Mouse (Mus musculus) cerebellum, postnatal 25 days (tissue): ENCODE data around the gene Rsph10b.

Experiments
- DNase-seq, 2 experiments: peaks; one replicate each; pipeline ENCODE4 v3.0.0; 2021; ENCODE audit warnings: mixed read lengths in 2 of 2

The Rsph10b gene

DNA sequence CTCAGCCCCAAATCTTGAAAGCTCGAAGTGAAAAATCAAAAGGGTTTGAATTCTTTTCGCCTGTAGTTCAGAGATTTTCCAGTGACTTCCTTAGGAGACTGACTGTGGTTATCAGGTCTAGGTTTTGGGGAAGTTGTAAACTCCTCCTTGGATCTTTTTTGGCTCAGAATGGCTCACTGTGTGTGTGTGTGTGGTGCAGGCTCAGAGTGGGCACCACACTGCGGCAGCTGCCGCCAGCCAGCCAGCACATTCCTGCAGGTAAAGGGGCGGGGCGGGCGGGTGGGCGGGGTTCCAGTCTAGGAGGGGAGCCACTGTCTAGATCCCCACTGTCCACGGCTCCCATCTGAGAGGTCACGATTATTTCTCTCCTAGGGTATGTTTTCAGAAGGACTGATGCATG lies 8.8 kb downstream of the Rsph10b start:
- no peak for DNase-seq

DNA sequence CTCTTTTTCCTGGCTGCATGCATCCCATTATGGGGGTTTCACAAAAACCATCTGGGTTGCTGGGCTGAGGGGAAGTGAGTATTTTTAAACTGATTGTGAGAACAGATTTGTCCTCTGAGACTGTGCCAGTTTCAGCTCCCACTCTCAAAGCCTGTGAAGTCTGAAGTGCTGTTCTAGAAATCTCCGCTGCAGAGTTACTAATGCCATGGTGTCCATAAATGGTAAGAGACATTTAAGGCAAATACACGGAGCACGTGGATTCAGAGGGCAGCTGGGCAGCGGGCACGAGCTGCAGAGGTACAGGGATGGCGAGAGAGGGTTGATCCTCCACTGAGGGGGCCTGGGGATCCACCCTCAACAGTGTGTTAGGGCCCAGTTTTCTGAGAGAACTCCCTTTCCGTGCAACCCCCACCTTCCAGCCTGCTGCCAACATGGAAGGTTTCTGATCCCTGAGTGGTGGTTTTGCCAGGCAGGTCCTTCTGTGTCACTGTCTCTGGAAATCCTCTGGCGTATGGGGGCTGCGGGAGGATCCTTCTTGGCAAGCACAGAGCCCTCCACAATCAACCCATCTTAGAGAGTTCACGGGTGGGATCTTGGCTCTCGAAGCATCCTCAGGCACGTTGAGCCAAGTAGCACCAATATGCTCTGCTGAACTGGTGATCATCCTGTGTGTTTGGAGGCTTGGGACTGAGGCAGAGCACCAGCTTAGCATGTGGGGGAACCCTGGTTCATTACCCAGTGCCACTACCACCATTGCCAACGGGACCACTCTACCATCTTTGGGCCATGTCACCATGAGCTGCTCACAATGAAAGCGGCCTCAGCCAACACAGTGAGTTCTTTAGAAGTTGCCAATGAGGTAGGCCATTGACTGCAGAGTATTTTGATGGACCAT lies 10.6 kb downstream of the Rsph10b start:
- no peak for DNase-seq

DNA sequence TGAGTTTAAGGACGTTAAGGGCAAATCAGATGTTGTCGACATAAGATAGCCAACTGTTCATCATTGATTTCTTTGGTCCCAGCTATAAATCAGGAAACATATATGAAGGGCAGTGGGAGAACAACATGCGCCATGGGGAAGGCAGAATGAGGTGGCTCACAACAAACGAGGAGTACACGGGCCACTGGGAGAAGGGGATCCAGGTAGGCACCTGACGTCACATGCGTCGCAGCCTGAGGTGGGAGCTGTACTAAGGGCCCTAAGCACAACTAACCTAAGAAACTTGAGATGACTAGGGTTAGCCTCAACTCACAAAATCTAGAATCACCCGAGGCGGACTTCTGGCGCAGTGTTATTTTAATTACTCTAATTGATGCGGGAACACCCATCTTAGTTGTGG lies 15.5 kb downstream of the Rsph10b start:
- no peak for DNase-seq

DNA sequence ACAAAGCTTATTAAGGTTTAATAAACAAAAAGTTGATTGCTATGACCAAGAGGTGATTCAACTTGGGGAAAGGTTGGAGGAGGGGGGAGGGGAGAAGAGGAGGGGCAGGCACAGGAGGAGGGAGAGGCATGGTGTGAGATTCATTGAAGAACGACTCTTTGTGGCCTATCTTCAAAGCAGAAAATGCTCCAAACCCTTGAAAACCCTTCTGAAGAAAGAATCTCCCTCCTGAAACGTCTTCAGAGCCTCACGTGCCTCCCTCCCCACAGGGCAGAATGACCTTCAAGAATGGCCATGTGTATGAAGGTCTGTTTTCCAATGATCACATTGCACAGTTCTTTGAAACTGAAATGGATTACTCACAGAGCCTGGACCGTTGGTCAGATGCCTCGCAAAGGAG lies 17.2 kb downstream of the Rsph10b start:
- DNase-seq = no peak

DNA sequence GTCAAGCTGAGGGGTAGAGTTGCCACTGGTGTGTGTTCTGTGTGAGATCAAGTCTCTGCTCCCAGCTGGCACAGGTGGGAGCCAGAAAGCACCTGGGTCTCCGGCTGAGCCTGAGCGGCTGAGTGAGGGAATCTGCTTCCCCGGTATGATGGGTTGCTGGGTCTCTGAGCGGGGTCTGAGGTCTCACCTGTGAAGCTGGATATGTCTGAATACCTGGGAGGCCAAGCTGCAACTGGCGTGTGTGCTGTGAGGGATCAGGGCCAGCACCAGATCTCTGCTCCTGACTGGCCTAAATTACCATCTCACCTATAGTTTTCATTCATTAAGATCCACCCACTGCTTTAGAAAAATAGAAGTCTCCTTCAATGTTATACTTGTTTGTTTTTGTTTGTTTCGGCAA lies 24.3 kb downstream of the Rsph10b start:
- no peak for DNase-seq

DNA sequence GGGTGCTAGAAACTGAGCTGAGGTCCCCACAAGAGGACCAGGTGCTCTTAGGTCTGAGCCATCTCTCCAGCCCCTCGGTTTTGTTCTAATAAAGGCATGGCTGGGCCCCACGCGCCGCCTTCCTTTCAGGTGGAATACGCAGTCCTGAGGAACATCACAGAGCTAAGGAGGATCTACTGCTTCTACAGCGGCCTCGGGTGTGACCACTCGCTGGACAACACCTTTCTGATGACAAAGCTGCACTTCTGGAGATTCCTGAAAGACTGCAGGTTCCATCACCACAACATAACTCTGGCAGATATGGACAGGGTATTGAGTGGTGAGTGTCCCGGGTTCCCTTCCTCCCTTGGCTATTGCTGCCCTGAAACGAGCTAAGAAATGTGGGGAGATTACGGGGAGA lies 26.7 kb downstream of the Rsph10b start:
- no peak for DNase-seq

DNA sequence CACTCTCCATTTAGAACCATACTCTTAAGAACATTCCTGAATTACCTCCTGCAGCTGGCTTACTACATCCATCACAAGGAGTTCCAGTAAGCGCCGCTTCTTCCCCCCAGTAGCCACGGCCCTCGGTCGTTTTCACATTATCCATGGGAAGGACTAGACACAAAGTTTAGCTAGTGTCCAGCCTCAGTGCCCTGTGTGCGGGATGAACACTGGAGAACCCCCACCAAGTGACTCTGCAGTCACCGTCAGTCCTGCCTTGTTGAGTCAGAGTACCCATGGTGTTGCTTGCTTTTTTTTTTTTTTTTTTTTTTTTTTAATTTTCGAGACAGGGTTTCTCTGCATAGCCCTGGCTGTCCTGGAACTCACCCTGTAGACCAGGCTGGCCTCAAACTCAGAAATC lies 28.3 kb downstream of the Rsph10b start:
- no peak for DNase-seq

DNA sequence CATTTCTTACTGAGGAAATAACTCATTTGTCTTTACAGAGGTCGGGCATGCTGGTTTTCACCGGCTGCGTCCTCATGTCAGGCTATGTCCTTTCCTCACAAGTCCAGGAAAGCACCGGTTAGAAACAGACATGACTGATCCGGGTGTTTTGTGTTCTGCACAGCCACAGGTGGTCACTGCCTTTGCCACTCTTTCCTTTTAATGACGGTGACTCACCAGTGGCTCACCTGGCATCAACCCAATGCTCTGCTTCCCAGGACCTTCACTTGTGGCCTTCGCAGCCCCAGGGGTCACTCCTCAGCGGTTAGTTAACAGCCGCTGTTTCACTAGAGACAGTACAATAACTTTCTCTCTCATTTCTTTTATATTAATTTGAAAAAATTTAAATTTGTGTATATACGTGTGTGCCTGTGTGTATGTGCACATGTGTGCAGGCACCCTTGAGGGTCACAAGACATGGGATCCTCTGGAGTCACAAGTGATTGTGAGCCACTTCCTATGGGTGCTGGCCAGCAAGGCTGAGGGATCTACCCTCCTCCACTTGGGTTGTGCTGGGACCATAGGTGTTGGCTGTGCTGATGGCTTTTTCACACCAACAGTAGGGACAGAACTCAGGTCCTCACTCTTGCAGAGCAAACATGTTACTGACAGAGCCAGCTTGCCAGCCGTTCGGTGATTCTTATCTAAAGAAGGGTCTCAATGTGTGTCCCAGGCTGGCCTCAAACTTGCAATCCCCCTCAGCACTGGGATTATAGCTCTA lies 32.9 kb downstream of the Rsph10b start:
- no peak for DNase-seq

DNA sequence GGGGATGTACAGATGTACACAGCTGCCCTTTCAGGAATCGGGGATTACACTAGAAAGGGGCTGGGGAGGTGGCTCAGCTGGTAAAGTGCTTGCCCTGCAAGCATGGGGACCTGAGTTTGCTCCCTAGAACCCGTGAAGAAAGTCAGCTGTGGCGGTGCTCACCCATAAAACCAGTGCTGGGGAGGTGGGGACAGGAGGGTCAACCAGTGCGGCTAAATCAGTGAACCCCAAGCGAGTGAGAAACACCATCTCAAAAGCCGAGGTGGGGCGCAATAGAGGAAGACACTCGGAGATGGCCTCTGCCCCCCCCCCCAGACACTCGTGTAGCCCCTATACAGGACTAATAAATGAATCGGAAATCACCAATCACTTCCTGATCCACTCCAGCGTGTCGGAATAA lies 33.8 kb downstream of the Rsph10b start:
- DNase-seq = no peak

DNA sequence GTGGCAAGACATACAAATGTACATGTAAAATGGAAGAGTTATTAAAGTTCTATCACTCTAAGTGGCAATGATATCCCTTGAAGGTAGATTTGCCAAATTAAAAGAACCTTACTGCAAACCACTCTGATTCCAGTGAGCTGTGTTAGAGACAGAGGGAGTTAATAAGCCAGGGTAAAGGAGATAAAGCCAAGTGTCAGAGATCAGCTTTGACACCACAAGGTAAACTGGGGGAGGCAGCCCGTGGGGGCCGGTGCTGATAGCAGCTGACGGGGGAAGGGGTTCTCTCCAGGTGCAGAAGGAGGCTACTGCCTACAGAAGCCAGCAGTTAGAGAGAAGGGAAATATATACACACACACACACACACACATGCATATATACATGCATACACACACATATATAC lies 39.8 kb downstream of the Rsph10b start:
- no peak for DNase-seq

DNA sequence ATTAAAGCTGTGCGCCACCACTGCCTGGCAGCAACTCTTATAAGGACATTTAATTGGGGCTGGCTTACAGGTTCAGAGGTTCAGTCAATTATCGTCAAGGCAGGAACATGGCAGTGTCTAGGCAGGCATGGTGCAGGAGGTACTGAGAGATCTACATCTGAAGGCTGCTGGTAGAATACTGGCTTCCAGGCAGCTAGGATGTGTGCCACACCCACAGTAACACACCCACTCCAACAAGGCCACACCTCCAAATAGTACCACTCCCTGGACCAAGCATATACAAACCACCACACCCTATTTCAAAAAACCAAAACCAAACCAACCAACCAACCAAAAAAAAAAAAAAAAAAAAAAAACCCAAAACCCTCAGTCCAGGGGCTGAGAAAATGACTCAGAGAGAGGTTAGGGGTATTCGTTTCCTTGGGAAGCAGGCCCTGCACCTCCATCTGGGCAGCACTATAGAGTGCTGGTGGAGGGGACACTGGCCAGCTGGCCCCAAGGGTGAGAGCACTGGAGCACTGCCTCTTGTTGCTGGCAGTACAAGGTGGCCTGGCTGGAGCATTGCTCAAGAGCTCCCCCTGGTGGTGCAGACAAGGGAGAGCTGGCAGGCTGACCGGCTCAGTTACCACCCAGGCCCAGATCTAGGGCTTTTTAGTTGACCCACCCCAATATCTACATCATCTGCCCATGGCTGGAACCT lies 42.2 kb downstream of the Rsph10b start:
- DNase-seq = peak; percentile 61 to 76

DNA sequence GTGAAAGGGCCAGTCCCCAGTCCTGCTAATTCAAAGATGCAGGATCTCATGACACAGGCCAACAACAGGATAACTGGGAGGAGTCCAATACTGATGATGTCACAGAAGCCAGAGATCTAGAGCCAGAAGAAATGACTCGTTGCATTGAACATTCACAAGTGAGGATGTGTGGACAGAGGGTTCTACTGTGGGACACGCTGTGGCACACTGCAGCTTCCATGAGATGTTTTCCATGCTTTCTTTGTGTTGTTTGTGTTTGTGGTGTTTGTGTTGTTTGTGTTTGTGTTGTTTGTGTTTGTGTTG lies 42.7 kb downstream of the Rsph10b start:
- DNase-seq = no peak

DNA sequence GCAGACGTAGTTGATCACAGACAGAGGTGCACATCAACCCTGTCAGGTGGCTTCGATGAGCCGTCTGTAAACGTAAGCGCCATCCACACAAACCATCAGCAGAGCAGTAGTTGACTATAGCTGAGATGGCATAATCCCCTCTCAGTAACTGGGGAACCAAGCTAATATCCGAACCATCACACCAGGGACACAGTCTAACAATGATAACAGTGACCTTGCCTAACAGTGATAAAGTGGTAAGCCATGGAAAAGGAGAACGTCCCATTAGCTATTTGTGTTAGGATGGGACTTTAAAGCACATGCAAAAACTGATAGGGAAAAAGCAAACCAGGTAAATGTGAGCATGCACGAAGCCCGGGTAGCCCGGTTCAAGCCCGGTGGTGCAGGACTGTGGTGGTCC lies 43.4 kb downstream of the Rsph10b start:
- DNase-seq = no peak

DNA sequence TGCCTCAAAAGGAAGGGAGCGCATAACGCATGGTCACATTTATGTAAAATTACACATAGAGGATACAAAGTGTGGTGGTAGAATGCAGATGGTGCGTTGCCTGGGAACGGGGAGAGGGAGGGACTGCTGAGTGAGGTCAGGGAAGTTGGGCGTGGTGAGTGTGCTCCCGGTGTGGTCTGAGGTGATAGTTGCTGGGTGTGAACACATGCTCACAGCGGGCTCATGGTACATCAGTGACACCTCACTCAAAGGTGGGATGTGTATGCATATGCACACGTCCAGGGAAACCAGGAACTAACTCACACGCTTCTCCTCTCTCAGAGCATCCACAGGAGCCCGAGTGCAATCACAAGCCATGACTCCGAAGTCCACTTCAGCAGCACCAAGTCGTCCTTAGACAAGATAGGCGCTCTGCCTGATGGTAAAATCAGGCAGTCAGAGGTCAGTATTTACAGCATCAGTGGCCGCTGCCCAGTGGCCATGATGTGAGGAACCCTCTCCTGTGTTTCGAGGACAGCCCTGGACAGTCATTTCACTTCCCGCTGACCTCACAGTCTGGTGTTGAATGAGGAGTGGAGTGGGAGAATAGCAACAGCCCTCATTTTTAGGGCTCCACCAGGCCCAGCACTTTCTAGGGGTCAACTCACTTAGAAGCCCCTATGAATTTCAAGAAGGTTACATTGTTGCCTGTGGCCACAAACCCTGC lies 44.0 kb downstream of the Rsph10b start:
- no peak for DNase-seq

DNA sequence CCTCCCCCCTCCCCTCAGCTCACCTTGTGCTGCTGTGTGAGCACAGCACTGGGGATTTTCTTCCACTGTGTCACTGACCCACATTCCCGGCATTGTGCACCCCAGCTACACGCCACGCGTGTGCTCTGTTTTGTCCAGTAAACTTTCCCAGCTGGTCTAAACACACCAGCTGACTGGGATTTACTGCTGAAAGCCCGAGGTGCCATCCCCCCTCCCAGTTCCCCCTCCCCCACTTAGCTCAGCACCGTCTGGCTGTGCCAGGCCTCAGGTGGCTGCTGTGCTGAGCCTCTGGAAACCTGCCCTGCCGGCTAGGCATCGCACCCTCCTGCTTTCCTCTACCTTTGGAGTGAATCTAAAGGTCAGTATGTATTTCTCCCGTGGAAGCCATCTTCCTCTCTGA lies 48.0 kb downstream of the Rsph10b start:
- peak in 1 of 2 experiments; percentile 39 for DNase-seq

DNA sequence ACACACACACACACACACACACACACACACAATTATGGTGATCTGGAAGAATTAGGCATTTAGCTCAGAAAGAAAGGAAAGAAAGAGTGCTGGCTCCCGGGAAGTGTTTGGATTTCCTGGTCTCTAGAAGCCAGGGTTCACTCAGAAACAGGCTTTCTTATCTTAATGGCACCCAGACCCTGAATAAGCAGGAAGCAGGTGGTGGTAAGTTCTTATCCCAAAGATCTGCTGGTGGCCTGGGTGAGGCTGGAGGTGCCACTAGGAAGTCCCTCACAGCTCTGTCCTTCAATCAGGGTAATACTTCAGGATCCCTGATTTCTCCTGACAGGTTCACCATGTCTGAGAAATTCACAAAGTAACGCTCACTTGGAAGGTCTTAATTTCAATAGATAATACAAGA lies 49.5 kb downstream of the Rsph10b start:
- DNase-seq = no peak

DNA sequence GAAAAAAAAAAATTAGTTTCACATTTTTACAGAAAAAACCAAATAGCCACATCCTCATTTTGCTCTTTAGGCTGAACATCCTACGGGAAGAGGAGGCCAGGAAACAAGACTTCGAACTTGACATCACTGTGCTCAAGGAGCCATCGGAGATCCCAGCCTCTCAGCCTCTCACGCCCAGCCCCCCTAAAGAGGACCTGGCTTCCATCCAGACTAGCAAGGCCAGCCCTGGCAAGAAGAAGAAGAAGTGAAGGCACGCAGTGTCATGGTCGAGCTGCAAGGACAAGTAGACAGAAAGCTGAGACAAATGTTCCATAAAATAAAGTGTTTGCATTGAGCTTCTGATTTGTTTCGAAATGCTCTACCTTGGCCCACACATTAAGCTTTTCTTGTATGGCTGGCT lies 52.5 kb downstream of the Rsph10b start:
- no peak for DNase-seq

DNA sequence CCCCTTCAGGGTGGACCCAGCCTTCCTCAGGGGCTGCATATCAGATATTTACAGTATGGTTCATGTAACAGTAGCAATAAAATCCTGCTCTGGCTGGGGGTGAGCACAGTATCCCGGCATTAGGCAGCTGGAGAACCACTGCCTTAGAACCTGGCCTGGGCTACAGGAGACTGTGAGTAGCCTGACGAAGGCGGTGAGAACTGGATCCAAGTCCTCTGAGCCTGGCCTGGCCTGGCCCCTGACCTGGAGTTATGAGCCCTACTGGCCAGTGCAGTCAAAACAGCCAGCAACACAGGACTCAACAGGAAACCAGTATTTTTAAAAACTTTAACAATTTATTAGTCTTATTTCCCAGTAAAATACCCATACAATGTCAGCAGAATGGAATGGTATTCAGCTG lies 54.8 kb downstream of the Rsph10b start:
- no peak for DNase-seq

DNA sequence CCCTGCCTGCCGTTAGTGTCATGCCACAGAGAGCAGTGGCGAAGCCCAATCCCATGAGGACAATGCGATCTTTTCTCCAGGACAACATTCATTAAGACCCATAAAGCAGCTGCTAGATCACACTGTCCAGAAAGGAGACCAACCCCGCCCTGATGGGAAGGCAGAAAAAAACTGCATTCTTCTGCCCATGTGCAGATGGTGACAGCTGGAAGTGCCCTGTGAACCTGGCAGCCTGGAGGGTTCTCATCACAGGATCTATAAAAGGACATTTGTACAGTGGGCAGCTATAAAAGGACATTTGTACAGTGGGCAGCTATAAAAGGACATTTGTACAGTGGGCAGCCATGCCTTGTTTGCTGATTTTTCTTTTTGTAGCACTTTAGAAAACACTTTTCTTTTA lies 56.2 kb downstream of the Rsph10b start:
- no peak for DNase-seq

DNA sequence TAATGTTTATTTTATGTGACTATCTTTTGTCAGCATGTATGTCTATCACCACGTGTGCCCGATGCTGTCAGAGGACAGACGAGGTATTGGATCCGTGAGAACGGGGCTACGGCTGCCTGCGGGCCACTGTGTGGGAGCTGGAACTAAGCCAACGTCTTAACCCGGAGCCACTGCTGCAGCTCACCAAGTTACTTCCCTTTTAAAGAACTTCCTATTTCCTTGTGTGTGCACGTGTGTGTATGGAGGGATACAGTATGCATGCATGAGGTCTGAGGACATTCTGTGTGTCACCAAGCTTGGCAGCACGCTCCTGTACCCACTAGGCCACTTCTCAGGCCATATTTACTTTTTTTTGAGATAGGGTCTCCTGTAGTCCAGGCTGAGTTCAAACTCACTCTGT lies 57.3 kb downstream of the Rsph10b start:
- DNase-seq = no peak

DNA sequence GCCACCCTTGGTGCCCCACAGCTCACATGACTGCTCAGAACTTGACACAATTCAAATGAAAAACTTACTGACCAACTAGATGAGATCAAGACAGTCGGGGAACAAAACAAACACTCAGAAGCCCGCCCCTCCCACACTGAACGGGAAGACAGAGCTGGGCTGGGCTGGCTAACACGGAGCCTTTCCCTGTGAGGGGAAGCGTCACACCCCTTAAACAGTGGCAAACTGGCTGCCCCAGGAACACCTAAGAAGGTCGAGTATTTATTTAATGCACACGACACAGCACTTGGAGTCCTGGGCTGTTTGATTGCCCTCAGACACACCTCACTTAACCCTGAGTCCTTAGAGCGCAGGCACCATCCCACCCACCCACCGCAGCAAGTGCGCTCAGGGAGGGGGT lies 59.8 kb downstream of the Rsph10b start:
- no peak for DNase-seq

DNA sequence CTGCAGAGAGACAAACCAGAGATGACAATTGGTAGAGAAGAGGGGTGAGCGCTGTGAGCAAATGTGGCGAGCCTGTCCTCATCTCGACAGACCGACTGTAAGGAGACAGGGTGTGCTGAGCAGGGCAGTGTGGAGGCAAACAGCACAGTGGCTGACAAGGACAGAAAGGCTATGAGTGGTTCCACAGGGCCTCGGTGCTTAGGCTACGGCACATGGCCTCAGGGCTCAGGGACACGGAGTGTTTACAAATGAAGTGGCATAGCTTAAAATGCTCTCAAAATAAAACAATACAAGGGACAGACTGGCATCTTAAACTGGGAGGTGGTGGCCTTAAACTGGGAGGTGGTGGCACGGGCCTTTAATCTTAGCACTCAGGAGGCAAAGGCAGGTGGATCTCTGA lies 60.4 kb downstream of the Rsph10b start:
- no peak for DNase-seq

DNA sequence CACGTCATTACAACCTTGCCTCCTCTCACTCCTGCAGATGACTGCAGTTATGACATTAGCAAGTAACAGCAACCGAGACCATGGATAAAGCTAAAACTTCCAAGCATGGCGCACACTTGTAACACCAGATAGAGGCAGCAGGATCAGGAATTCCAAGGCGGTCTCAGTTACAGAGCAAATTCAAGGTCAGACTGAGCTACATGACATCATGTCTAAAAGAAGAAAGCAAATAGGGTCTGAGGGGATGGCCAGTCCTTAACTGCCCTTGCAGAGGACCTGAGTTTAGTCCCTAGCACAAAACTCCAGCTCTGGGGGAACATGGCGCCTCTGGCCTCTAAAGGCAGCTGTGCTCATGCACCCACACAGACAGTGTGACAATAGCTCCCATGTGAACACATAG lies 61.0 kb downstream of the Rsph10b start:
- DNase-seq = no peak
